Mouse (Mus musculus): Measurements from ENCODE around the gene Trim80.
A peak's percentile ranks its signal among the peaks of the same experiment; 100 is the strongest.

Gene Trim80

GRCm38 (mm10) chr11:115439906-115440595 lies at the start of gene Trim80:
TSS of gene Trim80 (plus strand) at chr11:115440545.
- DNase-seq (ENCODE audit: low spot score in 2 of 2), result no peak

DNA sequence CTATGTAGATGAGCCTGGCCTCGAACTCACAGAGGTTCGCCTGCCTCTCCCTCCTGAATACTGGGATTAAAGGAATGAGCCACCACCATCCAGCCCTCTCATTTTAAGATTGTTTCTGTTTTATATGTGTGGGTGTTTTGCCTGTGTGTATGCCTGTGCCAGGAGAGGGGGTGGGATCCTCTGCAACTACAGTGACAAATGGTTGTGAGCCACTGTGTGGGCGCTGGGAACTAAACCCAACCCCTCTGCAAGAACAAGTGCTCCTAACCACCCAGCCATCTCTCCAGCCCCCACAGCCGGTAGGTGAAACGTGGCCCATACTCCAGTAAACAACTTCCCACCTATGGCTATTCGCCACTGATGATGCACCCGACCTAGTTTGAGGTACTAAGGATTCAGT lies 49.0 kb upstream of the Trim80 start:
- no peak for DNase-seq (ENCODE audit: low spot score in 2 of 2)

DNA sequence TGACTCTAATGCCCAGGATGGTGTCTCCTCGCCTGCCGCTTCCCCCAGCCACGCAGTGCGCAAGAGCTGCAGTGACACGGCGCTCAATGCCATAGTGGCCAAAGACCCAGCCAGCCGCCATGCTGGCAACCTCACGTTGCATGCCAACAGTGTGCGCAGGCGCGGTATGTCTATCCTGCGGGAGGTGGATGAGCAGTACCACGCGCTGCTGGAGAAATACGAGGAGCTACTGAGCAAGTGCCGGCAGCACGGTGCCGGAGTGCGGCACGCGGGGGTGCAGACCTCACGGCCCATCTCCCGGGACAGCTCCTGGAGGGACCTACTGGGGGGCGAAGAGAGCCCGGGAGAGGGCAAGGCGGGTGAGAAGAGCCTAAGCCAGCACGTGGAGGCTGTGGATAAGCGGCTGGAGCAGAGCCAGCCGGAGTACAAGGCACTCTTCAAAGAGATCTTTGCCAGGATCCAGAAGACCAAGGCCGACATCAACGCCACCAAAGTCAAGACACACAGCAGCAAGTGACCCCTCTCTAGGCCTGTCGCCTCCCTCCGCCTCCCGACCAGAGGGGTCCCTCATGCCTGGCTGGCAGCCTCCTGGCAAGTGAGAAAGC lies 46.5 kb upstream of the Trim80 start:
- no peak for DNase-seq (ENCODE audit: low spot score in 2 of 2)

DNA sequence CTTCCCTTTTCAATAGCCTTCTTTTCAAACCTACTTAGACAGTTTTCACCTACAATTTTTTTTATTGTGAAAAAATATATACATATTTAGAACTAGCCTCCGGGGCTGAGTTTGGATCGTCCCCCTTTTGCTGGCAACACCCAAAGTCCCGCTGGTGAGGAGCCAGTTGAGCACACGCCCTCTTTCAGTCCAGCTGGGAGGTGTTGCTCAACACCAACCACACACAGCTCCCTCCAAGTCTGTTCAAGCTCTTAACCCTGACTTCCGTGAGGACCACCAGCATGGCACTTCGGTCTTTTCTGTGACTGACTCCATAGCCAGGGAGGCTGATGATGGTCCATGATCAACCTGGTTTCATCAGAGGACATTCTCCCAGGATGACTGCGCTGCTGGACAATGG lies 42.3 kb upstream of the Trim80 start:
- no peak for DNase-seq (ENCODE audit: low spot score in 2 of 2)

GRCm38 (mm10) chr11:115400126-115400525 lies 40.2 kb upstream of the Trim80 start:
- no peak for DNase-seq (ENCODE audit: low spot score in 2 of 2)

DNA sequence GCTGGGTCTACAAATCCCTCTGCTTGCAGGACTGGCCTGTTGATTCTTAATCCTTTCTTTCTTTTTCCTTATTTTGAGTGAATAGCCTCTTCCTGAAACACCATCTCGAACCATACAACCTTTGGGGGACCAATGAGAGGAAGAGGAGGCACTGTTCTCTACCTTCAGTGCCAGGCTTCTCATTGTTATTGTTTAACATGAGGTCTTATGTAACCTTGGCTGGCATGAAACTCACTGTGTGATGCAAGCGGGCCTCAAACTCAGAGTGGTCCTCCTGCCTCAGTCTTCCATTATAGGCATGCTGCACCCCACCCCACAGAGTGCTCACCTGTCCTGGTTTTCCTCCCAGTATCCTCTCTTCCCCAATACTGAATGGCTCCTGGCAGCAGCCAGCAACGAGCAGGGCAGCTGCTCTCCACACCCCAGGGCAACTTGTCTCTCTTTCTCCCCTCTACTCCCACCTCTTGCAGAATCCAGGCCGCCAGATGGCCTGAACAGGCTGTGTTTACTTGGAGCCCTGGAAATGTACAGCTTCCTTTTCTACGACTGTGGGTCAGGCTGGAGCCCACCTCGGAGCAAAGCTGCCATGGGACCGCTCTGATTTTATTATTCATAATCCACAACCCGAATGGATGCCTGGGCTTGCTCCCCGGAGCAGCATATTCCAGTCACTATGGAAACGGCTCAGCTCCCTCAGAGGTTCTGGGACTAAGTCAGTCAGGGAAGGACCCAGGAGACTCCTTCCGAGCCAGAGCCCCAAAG lies 39.5 kb upstream of the Trim80 start:
- no peak for DNase-seq (ENCODE audit: low spot score in 2 of 2)

DNA sequence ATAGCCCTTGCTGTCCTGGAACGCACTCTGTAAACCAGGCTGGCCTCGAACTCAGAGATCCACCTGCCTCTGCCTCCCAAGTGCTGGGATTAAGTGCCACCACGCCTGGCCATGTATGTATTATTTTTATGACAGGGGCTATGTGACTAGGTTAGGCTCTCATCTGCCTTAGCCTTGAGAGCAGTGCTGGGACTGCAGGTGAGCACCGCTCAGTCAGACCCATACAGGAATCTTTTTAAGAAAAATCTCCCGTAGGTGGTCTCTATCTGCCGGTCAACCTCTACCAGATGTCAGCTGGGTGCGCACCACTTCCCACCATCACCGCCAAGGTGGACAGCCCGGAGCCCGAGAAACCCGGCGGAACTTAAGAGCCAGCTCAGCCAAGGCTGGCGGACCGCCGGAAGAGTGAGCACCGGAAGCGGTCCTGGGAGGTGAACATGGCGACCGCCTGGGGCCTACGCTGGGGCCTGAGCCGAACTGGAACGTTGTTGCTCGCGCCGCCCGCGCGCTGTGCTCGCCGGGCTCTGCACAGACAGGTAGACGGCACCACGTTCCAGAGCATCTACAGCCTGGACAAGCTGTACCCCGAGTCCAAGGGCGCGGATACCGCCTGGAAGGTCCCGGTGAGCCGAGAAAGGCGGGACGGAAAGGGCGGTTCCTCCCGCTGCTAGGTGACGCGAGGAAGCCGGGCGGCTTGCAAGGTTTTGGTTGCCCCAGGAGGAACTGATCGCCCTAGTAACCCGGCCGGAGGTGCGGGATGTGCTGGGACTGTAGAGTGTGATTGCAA lies 36.8 kb upstream of the Trim80 start, which contains the start of gene Mrpl58:
Gene Mrpl58, plus strand, starts transcription at position 415 of the 787 bp plus-strand sequence.
- peak; percentile 79 to 91 for DNase-seq (ENCODE audit: low spot score in 2 of 2)

GRCm38 (mm10) chr11:115405723-115406122 lies 34.6 kb upstream of the Trim80 start:
- DNase-seq (ENCODE audit: low spot score in 2 of 2), result no peak

DNA sequence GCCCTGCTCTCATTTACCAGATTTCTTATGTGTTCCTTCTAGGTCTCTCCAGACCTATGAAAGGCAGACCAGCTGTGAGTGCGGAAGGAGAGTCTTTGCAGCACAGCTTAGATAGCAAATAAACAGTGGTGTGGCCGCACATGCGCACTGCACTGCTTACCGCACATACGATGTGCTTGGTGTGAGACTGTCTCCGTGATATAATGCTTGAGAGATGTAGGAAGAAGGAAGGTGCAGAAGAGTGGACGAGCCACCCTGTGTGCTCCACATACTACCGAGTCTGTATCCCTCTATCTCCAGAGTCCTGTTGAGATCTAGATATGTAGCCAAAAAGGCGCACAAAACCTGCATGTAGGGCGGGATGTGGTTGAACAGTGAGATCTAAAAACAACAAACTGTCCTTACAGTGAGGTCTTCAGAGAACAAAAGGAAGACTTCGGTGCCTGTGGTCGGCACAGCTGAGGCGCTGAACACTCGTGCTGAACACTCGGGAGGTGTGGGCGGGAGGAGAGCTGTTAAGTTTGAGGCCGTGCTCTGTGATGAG lies 33.4 kb upstream of the Trim80 start:
- no peak for DNase-seq (ENCODE audit: low spot score in 2 of 2)

DNA sequence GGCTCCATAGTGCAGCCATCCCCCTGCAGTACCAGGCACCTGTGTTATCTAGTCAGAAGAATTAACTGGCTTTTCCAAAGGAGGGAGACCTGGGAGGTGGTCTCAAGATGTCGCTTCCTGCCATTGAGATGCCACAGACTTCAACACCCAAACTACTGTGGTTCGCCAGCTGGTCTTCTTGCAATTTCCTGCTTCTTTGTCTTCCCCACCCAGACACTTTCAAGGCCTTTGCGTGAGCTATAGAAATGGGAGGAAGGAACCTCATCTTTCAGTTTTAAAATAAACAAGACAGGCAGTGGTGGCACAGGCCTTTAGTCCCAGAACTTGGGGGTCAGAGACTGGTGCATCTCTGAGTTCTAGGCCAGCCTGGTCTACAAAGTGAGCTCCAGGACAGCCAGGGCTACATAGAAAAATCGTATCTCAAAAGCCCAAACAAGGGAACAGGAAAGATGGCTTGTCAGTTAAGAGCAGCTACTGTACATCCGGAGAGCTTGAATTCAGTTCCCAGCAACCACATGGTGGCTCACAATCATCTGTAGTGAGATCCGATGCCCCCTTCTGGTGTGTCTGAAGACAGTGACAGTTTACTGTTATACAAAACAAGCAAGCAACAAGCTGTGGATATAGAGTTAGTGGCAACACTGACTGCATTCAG lies 32.0 kb upstream of the Trim80 start:
- no peak for DNase-seq (ENCODE audit: low spot score in 2 of 2)

GRCm38 (mm10) chr11:115409556-115409955 lies 30.8 kb upstream of the Trim80 start:
- no peak for DNase-seq (ENCODE audit: low spot score in 2 of 2)

GRCm38 (mm10) chr11:115419531-115420237 lies 20.7 kb upstream of the Trim80 start, which contains the start of the genes Atp5h and Kctd2:
TSS of gene Atp5h (minus strand) at chr11:115419962.
TSS of gene Kctd2 (plus strand) at chr11:115420128.
- DNase-seq (ENCODE audit: low spot score in 2 of 2), result peak; percentile 94 to 96

GRCm38 (mm10) chr11:115420336-115421190 lies 19.8 kb upstream of the Trim80 start:
- peak; percentile 59 to 84 for DNase-seq (ENCODE audit: low spot score in 2 of 2)

DNA sequence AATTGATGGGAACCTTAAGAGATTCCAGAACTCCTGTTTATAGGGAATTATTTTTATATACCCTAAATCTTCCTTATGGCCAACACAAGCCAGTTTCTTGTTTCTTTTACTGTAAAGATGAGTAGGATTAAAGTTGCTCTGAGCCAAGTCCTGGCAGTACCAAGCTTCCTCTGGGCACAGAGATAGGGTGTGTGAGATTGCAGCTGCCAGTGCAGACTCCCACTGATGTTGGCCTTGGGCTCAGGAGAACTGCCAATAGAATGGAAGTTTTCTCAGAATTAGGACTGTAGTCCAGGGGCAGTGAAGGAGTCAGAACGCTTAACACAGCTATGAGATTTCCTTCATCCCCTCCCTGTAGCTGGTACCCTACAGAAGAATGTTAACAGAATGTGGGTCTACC lies 19.0 kb upstream of the Trim80 start:
- DNase-seq (ENCODE audit: low spot score in 2 of 2), result no peak

- no peak for DNase-seq (ENCODE audit: low spot score in 2 of 2)
Observed at GRCm38 (mm10) chr11:115421972-115422371, 18.4 kb upstream of the Trim80 start.

- no peak for DNase-seq (ENCODE audit: low spot score in 2 of 2)
Observed at GRCm38 (mm10) chr11:115423091-115423490, 17.3 kb upstream of the Trim80 start.

GRCm38 (mm10) chr11:115424666-115425065 lies 15.7 kb upstream of the Trim80 start:
- no peak for DNase-seq (ENCODE audit: low spot score in 2 of 2)

- DNase-seq (ENCODE audit: low spot score in 2 of 2), result no peak
Observed at GRCm38 (mm10) chr11:115425671-115426070, 14.7 kb upstream of the Trim80 start.
